Mouse (Mus musculus): ENCODE data around the gene Serpinb1a. TPM values are rescaled to one million over a fixed set of nuclear protein-coding genes. Genes with fewer than 3 reads are reported as not detected.
"Not testable (repeated sequence)": the region's sequence is repeated elsewhere in the genome, so short reads cannot be mapped to it uniquely, and the experiment has no call there.

Gene Serpinb1a
- 2.9 TPM for polyA plus RNA-seq (2021)

- in situ Hi-C loops (cut with MboI; ENCODE audit: low pct_unique_long_range_greater_than_20kb) = loop anchor here (5.0 kb wide), 2 partner anchors 46 to 1151 kb away; partner anchors contain the start of genes Ripk1, Serpinb1c and Serpinb6a
- no peaks in the 10 kb centered on the region for H3K27me3 ChIP-seq
- no peak for TF ChIP-seq CTCF (IDR thresholded peaks at IDR 0.05)
- no peak for ATAC-seq
- ChIA-PET POLR2A (interaction anchor here (1.1 kb wide), 1 partner anchor 47 kb away, joined by 5 read pairs; the partner anchor contains the start of gene Serpinb1c), CTCF (interaction anchor here (1.1 to 2.2 kb wide), 7 partner anchors 10 to 912 kb away, joined by 3 to 6 read pairs (median 3); partner anchors contain the start of gene Serpinb1c)
- no peak for DNase-seq (ENCODE audit: low read depth, low spot score)
Observed at GRCm38 (mm10) chr13:32850668-32851404, at the start of gene Serpinb1a. Gene Serpinb1a (minus strand): TSS chr13:32851185.

- in situ Hi-C loops (cut with MboI; ENCODE audit: low pct_unique_long_range_greater_than_20kb) = loop anchor here (5.0 kb wide), 4 partner anchors 172 to 997 kb away; no protein-coding TSS in a partner anchor
- TF ChIP-seq CTCF (IDR thresholded peaks at IDR 0.05) = peak; percentile 74
- ATAC-seq (no peak), DNase-seq (ENCODE audit: low read depth, low spot score) (no peak)
- POLR2A ChIA-PET = interaction anchor here (0.7 kb wide), 1 partner anchor 34 kb away, joined by 3 read pairs; no protein-coding TSS in a partner anchor
- CTCF ChIA-PET = no interaction called here
- H3K27me3 ChIP-seq = no peaks in the 10 kb centered on the region
Observed at GRCm38 (mm10) chr13:32900639-32901038, 49.7 kb upstream of the Serpinb1a start.

DNA sequence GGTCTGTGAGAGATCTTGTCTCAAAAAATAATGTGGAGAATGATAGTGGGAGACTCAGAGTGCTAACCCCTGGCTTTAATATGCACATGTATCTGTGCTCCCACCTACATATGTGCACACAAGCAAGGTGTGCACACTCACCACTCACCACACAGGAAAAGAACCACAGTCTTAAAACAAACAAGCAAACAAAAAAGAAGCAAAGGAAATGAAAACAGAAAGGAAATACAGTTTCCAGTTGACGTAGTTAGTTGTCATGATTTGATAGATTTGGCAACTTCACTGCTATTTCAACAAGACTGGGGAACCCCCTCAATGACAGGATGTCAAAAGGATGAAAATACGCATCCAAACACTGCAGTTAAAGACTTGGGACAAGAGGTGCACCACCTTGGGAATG is 48.1 kb upstream of the Serpinb1a start:
- CTCF ChIA-PET = interaction anchor here (0.6 kb wide), 1 partner anchor 106 kb away, joined by 3 read pairs; no protein-coding TSS in a partner anchor
- not testable (repeated sequence) for DNase-seq (ENCODE audit: low read depth, low spot score); ATAC-seq; H3K27me3 ChIP-seq
- POLR2A ChIA-PET = interaction anchor here (0.8 kb wide), 1 partner anchor 46 kb away, joined by 5 read pairs; no protein-coding TSS in a partner anchor
- in situ Hi-C loops (cut with MboI; ENCODE audit: low pct_unique_long_range_greater_than_20kb) = loop anchor here (5.0 kb wide), 1 partner anchor 47 kb away; the partner anchor contains the start of gene Serpinb1a

- in situ Hi-C loops (cut with MboI; ENCODE audit: low pct_unique_long_range_greater_than_20kb) = loop anchor here (5.0 kb wide), 1 partner anchor 46 kb away; the partner anchor contains the start of gene Serpinb1a
- ChIA-PET POLR2A (interaction anchor here (1.1 kb wide), 1 partner anchor 47 kb away, joined by 5 read pairs; the partner anchor contains the start of gene Serpinb1a), CTCF (interaction anchor here (0.6 to 1.7 kb wide), 2 partner anchors 47 to 107 kb away, joined by 3 to 6 read pairs; partner anchors contain the start of gene Serpinb1a)
- no peak for DNase-seq (ENCODE audit: low read depth, low spot score)
- no peaks in the 10 kb centered on the region for H3K27me3 ChIP-seq
- ATAC-seq = no peak
- TF ChIP-seq CTCF (IDR thresholded peaks at IDR 0.05) = no peak
Observed at GRCm38 (mm10) chr13:32898111-32898510, 47.1 kb upstream of the Serpinb1a start, which contains the start of gene Serpinb1c. Gene Serpinb1c (minus strand): TSS chr13:32898211.

- in situ Hi-C loops (cut with MboI; ENCODE audit: low pct_unique_long_range_greater_than_20kb) = loop anchor here (5.0 kb wide), 1 partner anchor 45 kb away; the partner anchor contains the start of gene Serpinb1a
- POLR2A ChIA-PET = interaction anchor here (1.1 kb wide), 1 partner anchor 46 kb away, joined by 5 read pairs; the partner anchor contains the start of gene Serpinb1a
- DNase-seq (ENCODE audit: low read depth, low spot score) = no peak
- no peak for TF ChIP-seq CTCF (IDR thresholded peaks at IDR 0.05)
- no peak for ATAC-seq
- H3K27me3 ChIP-seq = no peaks in the 10 kb centered on the region
- CTCF ChIA-PET = interaction anchor here (1.0 to 1.7 kb wide), 2 partner anchors 15 to 46 kb away, joined by 3 to 6 read pairs; partner anchors contain the start of gene Serpinb1a
Observed at GRCm38 (mm10) chr13:32896931-32897330, 45.9 kb upstream of the Serpinb1a start.

GRCm38 (mm10) chr13:32884755-32885154 is 33.8 kb upstream of the Serpinb1a start:
- no peak for TF ChIP-seq CTCF (IDR thresholded peaks at IDR 0.05)
- in situ Hi-C loops (cut with MboI; ENCODE audit: low pct_unique_long_range_greater_than_20kb) = no loop called here
- peak; percentile 72 for DNase-seq (ENCODE audit: low read depth, low spot score)
- POLR2A ChIA-PET = no interaction called here
- ATAC-seq = peak; percentile 86
- H3K27me3 ChIP-seq = no peaks in the 10 kb centered on the region
- CTCF ChIA-PET = no interaction called here

GRCm38 (mm10) chr13:32873862-32874261 is 22.9 kb upstream of the Serpinb1a start:
- DNase-seq (ENCODE audit: low read depth, low spot score) (no peak), ATAC-seq (no peak)
- H3K27me3 ChIP-seq = peaks cover 7% of the 10 kb centered on the region
- POLR2A ChIA-PET = no interaction called here
- TF ChIP-seq CTCF (IDR thresholded peaks at IDR 0.05) = no peak
- CTCF ChIA-PET = no interaction called here
- in situ Hi-C loops (cut with MboI; ENCODE audit: low pct_unique_long_range_greater_than_20kb) = no loop called here

GRCm38 (mm10) chr13:32868843-32869242 is 17.9 kb upstream of the Serpinb1a start:
- ChIA-PET CTCF (no interaction called here), POLR2A (no interaction called here)
- TF ChIP-seq CTCF (IDR thresholded peaks at IDR 0.05) = no peak
- in situ Hi-C loops (cut with MboI; ENCODE audit: low pct_unique_long_range_greater_than_20kb) = loop anchor here (10.0 kb wide), 1 partner anchor 1036 kb away; the partner anchor contains the start of gene Serpinb6c
- H3K27me3 ChIP-seq = peaks cover 7% of the 10 kb centered on the region
- DNase-seq (ENCODE audit: low read depth, low spot score) (no peak), ATAC-seq (no peak)

DNA sequence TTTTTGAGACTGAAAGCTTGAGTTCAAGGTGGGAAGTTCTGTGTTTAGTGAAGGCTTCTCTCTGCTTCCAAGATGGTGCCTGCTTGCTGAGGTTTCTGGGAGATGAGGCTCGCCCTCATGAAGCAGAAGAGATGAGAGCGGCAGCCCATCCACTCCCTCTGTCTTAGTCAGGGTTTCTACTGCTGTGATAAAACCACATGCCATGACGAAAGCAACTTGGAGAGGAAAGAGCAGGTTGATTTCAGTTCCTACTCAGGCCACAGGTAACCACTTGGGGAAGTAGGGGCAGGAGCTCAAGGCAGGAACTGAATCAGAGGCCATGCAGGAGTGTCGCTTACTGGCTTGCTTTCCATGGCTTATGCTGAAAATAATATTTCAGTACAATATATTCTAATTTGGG is 17.2 kb upstream of the Serpinb1a start:
- ATAC-seq = not testable (repeated sequence)
- in situ Hi-C loops (cut with MboI; ENCODE audit: low pct_unique_long_range_greater_than_20kb) = loop anchor here (10.0 kb wide), 1 partner anchor 1037 kb away; the partner anchor contains the start of gene Serpinb6c

GRCm38 (mm10) chr13:32867030-32867429 is 16.0 kb upstream of the Serpinb1a start:
- in situ Hi-C loops (cut with MboI; ENCODE audit: low pct_unique_long_range_greater_than_20kb) = loop anchor here (10.0 kb wide), 1 partner anchor 1038 kb away; the partner anchor contains the start of gene Serpinb6c
- ATAC-seq (no peak), DNase-seq (ENCODE audit: low read depth, low spot score) (no peak)
- ChIA-PET CTCF (interaction anchor here (1.4 to 1.9 kb wide), 4 partner anchors 10 to 207 kb away, joined by 3 to 5 read pairs (median 4); no protein-coding TSS in a partner anchor), POLR2A (no interaction called here)
- H3K27me3 ChIP-seq = peaks cover 7% of the 10 kb centered on the region
- TF ChIP-seq CTCF (IDR thresholded peaks at IDR 0.05) = no peak

More for the DNA sequence above, 17.2 kb upstream of the Serpinb1a start:
- DNase-seq (ENCODE audit: low read depth, low spot score); H3K27me3 ChIP-seq; POLR2A ChIA-PET: not testable (repeated sequence)
- CTCF ChIA-PET = interaction anchor here (1.7 kb wide), 1 partner anchor 35 kb away, joined by 3 read pairs; no protein-coding TSS in a partner anchor

All from Patski (cell line).